Mouse (Mus musculus): ENCODE measurements around the gene Dld.

DNA sequence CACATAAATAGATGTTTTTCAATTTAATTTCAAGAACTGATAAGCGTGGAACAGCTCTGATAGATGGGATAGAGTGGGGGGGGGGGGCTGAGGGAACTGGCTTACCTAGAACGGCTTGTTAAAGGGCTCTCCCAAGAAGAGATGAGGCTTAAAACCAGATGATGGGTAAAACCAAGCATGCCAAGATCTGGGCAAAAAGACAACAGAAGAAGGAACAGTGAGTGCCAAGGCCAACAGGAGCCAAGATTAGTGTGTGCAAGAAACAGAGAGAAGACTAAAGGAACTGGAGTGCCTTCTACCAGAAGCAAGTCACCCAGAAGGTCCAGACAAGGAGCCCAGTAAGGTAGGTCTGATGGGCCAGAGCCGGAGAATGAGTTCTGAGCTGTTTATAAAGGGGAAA is 39.3 kb upstream of the Dld start, which contains the start of gene Slc26a3:
- TF ChIP-seq CTCF (IDR thresholded peaks at IDR 0.05), result no peak
- no peak for TF ChIP-seq EP300 (IDR thresholded peaks at IDR 0.05)

Data from lung, postnatal 0 days (tissue).